Mouse (Mus musculus) adrenal gland, postnatal 36 days (tissue): ENCODE measurements around the gene Olfr91. TPM values are rescaled to one million over a fixed set of nuclear protein-coding genes. Genes with fewer than 3 reads are reported as not detected.
A peak's percentile ranks its signal among the peaks of the same experiment; 100 is the strongest.
"Not testable (repeated sequence)": the region's sequence is repeated elsewhere in the genome, so short reads cannot be mapped to it uniquely, and the experiment has no call there.

Experiments used
- DNase-seq, 2 experiments: peaks; one replicate each; pipeline ENCODE4 v3.0.0; 2021; ENCODE audit warnings: mixed read lengths in 1 of 2
- long read RNA-seq, 2 experiments: library from polyadenylated mRNA; stranded (forward); transcript quantifications; one replicate each; pipeline ENCODE4 v2.0.0; 2021; ENCODE audit warnings: borderline sequencing depth in 2 of 2
- total RNA-seq, 2 experiments: library from RNA; stranded (reverse); gene quantifications; 2 replicates each; pipeline ENCODE4 v1.2.3; 2021

Olfr91 gene
- not detected for total RNA-seq
- long read RNA-seq, experiment 1: 0 reads
- long read RNA-seq, experiment 2: 0 reads

GRCm38 (mm10) chr17:37098178-37098577 is at the start of gene Olfr91:
Olfr91 (minus strand) TSS chr17:37098278.
- no peak for DNase-seq

- DNase-seq: not testable (repeated sequence)
These were observed 33.3 kb upstream of the Olfr91 start for GRCm38 (mm10) chr17:37131366-37131765.

DNA sequence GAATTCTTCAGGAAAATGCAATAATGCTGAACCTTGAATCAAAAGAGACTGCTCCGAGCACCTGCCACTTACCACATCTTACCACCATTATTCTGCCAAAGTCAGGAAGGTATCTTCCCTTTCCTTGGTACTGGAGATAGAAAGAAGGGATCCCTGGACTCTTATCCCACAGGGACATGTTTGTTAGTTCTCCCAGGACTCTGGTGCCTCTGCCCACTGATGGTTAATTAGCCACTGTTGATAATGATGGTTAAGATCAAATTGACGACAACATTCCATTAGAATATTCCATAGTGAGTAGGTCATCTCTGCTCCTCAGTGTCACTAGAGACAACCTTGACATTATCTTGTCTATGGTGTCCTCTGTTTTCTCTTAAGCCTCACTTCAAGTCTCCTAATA is 21.9 kb upstream of the Olfr91 start, which contains the start of gene Olfr92:
Gene Olfr92, minus strand, starts transcription at position 101 of the 400 bp plus-strand sequence.
- DNase-seq: no peak

GRCm38 (mm10) chr17:37093289-37093688 is 4.8 kb downstream of the Olfr91 start:
- no peak for DNase-seq

DNA sequence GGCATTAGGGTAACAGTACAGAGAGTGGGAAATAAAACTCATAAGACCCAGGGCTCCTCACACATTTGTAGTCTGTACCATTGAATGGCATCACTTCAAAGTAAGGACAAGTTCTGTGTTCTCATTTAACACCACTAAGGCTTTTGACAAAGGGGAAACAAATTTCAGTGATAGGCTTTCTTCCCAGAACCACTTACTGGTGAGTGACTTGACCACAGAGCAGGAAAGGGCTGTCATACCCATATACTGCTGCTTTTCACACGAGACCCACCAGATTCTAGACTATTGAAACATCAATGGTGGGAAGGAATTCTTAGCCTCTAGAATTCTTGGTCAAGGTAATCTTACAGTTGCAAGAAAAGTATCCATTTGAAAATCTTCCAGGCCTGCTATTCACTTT is 5.9 kb downstream of the Olfr91 start:
- no peak for DNase-seq

- no peak for DNase-seq
These were observed 9.7 kb downstream of the Olfr91 start, which contains the start of gene Olfr90 for GRCm38 (mm10) chr17:37088399-37088798. Olfr90 (minus strand) TSS chr17:37088499.

DNA sequence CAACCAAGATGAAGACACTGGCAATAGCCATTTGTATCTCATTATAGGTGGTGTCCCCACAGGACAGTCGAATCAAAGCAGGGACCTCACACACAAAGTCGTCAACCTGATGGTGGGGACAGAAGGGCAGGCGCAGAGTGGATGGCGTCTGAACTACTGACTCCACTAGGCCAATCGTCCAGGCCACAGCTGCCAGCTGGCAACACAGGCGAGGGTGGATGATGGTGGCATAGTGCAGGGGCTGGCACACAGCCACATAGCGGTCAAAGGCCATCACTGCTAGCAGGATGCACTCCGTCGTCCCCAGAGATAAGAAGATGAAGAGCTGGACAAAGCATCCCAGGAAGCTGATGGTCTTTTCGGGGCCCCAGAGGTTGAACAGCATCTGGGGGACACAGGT is 12.5 kb downstream of the Olfr91 start:
- DNase-seq: no peak

DNA sequence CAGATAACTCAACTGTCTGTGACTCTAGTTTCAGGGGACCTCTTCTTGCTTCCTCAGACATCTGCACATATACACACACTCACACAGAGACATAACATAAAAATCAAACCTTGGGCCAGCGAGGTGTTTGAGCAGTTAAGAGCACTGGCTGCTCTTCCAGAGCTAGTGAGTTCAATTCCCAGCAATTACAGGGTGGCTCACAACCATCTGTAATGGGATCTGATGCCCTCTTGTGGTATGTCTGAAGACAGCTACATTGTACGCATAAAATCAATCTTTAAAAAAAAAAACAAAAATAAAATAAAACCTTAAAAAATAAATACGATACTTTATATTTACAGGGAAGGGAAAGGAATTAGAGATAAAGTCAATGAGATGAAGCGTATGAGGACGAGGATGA is 13.4 kb downstream of the Olfr91 start:
- no peak for DNase-seq

DNA sequence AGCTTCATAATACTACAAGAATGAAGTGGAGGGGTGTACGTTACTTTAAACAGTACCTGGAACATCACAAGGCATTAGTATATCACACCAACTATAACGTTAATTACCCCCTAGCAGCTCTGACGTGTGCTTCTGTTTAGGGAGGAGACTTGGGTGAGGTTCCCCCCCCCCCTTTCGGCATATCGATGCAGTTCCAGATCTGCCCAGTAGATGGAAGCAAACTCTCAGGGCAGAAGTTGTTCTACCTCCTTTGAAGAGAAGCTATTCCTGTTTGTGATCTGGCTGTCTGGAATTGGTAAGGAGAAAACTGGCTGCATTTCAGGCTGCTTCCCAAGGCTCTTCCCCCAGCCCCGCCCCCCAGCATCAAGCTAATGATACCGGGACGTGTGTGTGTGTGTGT is 14.8 kb downstream of the Olfr91 start:
- peak; percentile 50 to 57 for DNase-seq

DNA sequence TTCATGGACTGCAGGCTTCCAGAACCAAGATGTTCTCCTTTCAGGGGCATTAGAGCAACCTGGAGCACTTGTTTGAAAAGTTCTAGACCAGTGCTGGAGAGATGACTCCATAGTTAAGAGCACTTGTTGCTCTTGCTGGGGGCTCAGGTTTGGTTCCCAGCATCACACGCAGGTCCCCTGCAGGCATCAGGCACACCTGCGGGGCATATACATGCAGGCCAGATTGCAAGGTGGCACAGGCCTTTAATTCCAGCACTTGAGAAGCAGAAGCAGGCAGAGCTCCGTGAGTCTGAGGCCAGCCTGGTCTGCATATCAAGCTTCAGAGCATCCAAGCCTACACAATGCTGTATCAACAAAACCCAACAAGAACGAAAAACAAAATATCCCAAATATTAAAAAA is 16.4 kb downstream of the Olfr91 start:
- no peak for DNase-seq

DNA sequence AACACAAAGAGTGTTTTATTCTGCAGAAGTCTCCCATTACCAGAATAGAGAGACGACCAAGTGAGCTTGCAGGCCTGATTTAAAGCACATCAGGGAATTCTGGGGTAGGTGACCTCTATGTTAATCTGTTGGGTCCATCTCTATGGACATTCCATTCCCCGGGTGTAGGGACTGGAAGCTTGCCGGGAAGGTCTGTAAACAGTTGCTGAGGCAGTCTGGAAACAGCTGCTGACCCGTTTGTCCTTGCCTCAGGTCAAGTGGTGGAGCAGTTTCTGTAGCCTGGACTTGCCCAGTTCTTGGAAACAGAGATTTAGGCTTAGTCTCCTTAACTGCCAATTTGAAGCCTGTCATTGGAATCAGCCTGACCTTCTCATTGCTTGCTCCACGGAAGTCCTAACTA is 18.0 kb downstream of the Olfr91 start:
- no peak for DNase-seq

GRCm38 (mm10) chr17:37078990-37079389 is 19.1 kb downstream of the Olfr91 start:
- DNase-seq: no peak

GRCm38 (mm10) chr17:37078193-37078592 is 19.9 kb downstream of the Olfr91 start:
- no peak for DNase-seq

- no peak for DNase-seq
These were observed 22.3 kb downstream of the Olfr91 start for GRCm38 (mm10) chr17:37075766-37076165.

- no peak for DNase-seq
These were observed 22.9 kb downstream of the Olfr91 start for GRCm38 (mm10) chr17:37075181-37075580.

GRCm38 (mm10) chr17:37072730-37073276 is 25.3 kb downstream of the Olfr91 start:
- DNase-seq: no peak

DNA sequence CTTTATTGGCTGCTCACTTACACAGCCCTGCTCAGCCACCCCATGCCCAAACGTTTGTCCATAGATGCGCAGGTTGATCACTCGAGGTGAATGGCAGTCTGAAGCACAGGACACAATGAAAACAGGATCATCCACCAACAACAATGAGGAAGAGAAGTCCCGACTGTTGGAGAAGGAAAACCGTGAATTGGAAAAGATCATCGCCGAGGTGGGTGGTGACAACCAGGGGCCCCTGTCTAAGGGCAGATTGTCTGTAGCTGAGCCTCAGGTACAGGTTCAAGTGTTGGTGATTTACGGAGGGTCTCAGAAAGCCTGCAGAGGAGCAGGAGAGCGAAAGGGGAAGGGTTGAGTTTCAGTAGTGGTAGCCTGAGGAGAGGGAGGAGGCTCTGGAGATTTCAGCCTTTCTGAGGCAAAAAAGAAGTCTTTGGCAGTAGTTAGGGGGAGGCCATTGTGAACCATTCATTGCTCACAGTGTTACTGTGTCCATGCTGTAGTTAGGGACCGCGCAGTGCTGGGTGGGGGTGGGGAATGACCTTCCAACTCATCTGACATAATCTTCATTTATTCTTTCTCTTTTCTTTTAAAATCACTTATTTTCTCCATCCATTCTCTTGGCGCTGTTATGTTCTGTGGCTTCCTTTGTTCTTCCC is 25.9 kb downstream of the Olfr91 start:
- no peak for DNase-seq

- DNase-seq: no peak
These were observed 28.0 kb downstream of the Olfr91 start for GRCm38 (mm10) chr17:37070121-37070520.

GRCm38 (mm10) chr17:37067861-37068260 is 30.2 kb downstream of the Olfr91 start:
- no peak for DNase-seq

GRCm38 (mm10) chr17:37065993-37066392 is 32.1 kb downstream of the Olfr91 start:
- DNase-seq: no peak

DNA sequence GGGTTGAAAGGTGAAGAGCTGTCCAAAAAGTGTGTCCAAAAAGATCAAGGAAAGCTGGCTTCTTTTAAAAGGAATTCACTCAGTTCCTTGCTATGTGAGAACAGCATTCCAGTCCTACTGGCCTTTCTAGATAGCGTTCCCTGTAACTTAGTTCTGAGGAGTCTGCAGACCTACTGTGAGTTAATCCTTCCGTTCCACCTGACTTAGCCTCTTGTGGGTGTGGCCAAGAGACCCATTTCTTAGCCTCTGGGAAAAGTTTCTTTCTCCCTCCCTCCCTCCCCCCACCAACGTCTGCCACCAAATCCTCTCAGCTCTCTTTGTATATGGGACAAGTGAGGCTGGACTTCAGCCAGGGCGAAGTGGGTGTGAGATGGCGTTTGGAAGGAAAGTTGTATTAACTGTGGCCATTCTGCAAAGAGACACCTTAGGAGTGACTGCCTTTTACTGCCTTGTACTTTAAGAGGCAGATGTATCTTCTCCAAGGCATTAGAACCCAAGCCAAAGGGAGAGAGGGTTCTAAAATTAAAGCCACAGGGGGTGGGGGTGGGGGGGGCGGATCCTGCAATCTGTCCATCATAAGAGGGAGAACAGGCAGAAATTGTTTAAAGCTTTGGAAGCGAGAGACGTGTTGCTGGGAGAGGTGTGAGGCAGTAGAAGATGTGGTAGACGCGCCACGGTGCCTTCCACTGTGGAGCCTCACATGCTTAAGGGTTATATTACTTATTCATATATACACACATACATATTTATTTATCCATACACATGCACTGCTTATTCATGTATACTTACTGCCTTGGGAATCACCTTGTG is 34.2 kb downstream of the Olfr91 start:
- DNase-seq: no peak

DNA sequence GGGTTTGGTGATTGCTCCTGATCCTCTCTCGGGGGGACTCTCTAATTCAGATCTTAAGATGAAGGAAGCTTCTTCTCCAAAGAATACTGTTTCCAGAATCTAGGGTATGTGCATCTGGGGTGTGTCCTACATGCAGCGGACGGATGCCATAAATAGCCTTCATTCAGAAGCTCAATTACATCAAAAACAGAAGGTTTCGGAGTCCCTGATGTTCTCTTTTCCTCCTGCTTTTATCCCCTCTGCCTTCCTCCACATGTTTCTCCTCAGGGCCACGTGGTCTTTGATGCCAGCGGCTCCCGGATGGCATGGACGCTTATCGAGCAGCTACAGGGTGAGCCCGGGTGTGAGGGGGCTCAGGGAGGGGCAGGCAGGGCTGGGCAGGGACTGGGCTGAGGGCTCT is 35.0 kb downstream of the Olfr91 start:
- no peak for DNase-seq

GRCm38 (mm10) chr17:37062101-37062641 is 35.9 kb downstream of the Olfr91 start:
- DNase-seq: no peak
